Mouse (Mus musculus) neural tube, embryonic 15.5 days (tissue): ENCODE measurements around the gene Fhad1. TPM values are rescaled to one million over a fixed set of nuclear protein-coding genes. Genes with fewer than 3 reads are reported as not detected.

Experiments
- ATAC-seq: fragments of 200-750 bp; cut with Nextera tagmentation; 2 replicates; pipeline ENCODE4 v1.8.0; 2017; ENCODE audit warnings: mild to moderate bottlenecking, moderate TSS enrichment, moderate library complexity; ENCODE audit not compliant: low FRiP score
- H3K27ac ChIP-seq: fragments of 300-500 bp; sonication (generic); replicated peaks from 2 replicates; pipeline ENCODE4 v1.5.1; 2015; ENCODE audit warnings: mild to moderate bottlenecking, inconsistent platforms
- H3K27me3 ChIP-seq: fragments of 300-500 bp; sonication (generic); replicated peaks from 2 replicates; pipeline ENCODE4 v1.6.1; 2015; ENCODE audit warnings: inconsistent platforms
- H3K36me3 ChIP-seq: fragments of 300-500 bp; sonication (generic); 2 replicates; pipeline ENCODE4 v1.6.1; 2015; ENCODE audit warnings: inconsistent platforms
- H3K4me1 ChIP-seq: fragments of 300-500 bp; sonication (generic); 2 replicates; pipeline ENCODE4 v1.6.1; 2015; ENCODE audit warnings: inconsistent platforms
- H3K4me2 ChIP-seq: fragments of 300-500 bp; sonication (generic); 2 replicates; pipeline ENCODE4 v1.6.1; 2015; ENCODE audit warnings: inconsistent platforms, mild to moderate bottlenecking, moderate library complexity
- H3K4me3 ChIP-seq: fragments of 300-500 bp; sonication (generic); replicated peaks from 2 replicates; pipeline ENCODE4 v1.5.1; 2015; ENCODE audit warnings: mild to moderate bottlenecking, inconsistent platforms
- H3K9ac ChIP-seq: fragments of 300-500 bp; sonication (generic); replicated peaks from 2 replicates; pipeline ENCODE4 v1.6.1; 2015; ENCODE audit warnings: mild to moderate bottlenecking, inconsistent platforms
- H3K9me3 ChIP-seq: fragments of 300-500 bp; sonication (generic); replicated peaks from 2 replicates; pipeline ENCODE4 v1.6.1; 2016; ENCODE audit warnings: inconsistent platforms
- WGBS: fragments of 180-500 bp; shearing (Covaris S2); methylation state at CpG from one replicate; pipeline ENCODE4 v1.1.7; 2015; ENCODE audit warnings: mixed read lengths; 5-methylcytosine and 5-hydroxymethylcytosine counted together
- polyA plus RNA-seq: library from polyadenylated mRNA; unstranded; fragments of >200 nt; fragmentation: Nextera tagmentation; extraction: Ambion mirVana; gene quantifications from 2 replicates; pipeline ENCODE4 v1.2.1, GENCODE M21; 2015

Gene Fhad1
- polyA plus RNA-seq, 1 experiment from 2014 or later: 4.5 TPM

DNA sequence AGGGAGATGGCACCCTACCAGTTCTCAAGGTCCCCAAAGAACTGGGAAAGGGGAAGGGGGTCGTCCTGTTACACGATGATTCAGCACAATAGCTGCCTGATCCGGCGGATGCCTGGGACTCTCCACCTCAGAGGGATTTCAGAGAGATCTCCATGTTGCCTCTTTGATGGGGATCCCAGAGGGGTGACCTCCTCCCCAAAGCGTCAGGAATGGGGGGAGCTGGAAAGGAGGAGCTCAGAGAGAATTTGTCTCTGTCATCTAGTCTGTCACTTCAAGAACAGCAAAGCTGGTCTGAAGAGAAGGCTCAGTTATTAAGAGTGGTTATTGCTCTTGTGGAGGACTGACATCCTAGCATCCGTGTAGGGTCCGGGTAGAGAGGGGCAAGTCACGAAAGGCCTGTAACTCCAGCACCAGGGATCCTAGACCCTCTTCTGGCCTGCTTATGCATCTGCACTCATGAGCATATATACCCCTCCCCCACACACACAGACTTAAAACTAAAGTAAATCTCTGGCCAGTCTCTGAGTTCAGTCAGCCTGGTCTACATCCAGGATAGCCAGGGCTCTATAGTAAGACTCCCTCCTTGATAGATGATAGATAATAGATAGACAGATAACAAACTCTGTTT, 139.3 kb downstream of the Fhad1 start:
- 12% methylated on average over 8 of the region's 8 CpGs for WGBS
- peaks cover 43% of the 10 kb centered on the region for H3K4me1 ChIP-seq
- H3K9ac ChIP-seq: peak overlapping the region; percentile 72
- peak overlapping the region; percentile 72 for H3K27ac ChIP-seq
- H3K27me3 ChIP-seq: no peaks in the 10 kb centered on the region
- H3K4me2 ChIP-seq: peak overlapping the region; percentile 75
- H3K36me3 ChIP-seq: no peaks in the 10 kb centered on the region
- H3K4me3 ChIP-seq: peak overlapping the region; percentile 66
- peak; percentile 17; the same call in 1 of the 2 replicates for ATAC-seq
- no peaks in the 10 kb centered on the region for H3K9me3 ChIP-seq

DNA sequence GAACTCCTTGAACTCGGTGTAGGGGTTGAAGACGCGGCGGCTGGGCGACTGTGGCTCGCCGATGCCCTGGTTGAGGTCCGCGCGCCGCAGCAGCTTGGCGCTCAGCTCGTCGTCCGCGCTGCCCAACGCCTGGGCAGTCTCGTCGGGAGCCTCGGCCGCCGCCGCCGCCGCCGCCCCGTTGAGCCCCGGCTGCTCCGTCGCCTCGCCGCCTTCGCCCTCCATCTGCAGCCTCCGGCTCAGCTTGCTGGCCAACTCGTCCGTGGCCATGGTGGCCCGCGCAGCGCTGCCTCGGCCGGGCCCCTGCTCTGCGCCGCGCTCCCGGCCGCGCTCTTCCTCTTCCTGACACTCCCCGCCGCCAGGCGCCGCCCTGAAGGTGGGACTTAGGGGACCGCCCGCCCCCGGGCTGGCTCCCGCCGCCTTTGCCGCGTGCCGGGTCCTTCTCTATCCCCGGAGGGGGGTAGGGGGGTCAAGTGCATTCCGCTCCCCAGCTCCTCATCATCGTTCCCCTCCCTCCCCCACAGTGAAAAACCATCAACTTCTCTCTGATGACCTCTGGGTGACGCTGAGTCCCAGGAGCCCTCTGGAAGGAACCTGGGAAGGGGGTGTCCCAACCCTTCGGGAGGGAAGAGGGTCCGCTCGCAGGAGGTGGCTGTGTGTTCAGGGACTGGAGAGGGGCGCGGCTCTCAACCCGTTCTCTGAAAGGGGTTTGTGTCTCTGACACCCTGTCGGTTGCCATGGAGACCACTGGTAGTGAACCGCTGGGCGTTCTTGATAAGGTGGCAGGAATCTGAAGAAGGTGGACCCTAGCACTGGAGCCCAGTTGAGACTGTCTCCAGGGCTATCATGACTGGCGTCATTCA, 140.1 kb downstream of the Fhad1 start, which contains the start of gene Efhd2:
Efhd2 (minus strand) TSS at position 320 of the 860 bp plus-strand sequence.
- Histone ChIP-seq H3K9me3 (no peaks in the 10 kb centered on the region), H3K9ac (peak within 1 kb of the TSS; percentile 72), H3K4me3 (peak within 1 kb of the TSS; percentile 66), H3K4me2 (peak within 1 kb of the TSS; percentile 75), H3K36me3 (no peaks in the 10 kb centered on the region), H3K27ac (peak within 1 kb of the TSS; percentile 72), H3K4me1 (peaks cover 50% of the 10 kb centered on the region), H3K27me3 (no peaks in the 10 kb centered on the region)
- ATAC-seq: peak; percentile 90
- WGBS: under 1% methylated on average over 59 of the region's 73 CpGs

- H3K9me3 ChIP-seq: no peaks in the 10 kb centered on the region
- H3K9ac ChIP-seq: peak overlapping the region; percentile 72
- peak overlapping the region; percentile 75 for H3K4me2 ChIP-seq
- no peaks in the 10 kb centered on the region for H3K36me3 ChIP-seq
- WGBS: 2% methylated on average over 19 of the region's 19 CpGs
- ATAC-seq: peak; percentile 28
- peak overlapping the region; percentile 72; the same call in 1 of the 2 replicates for H3K27ac ChIP-seq
- H3K4me1 ChIP-seq: peaks cover 56% of the 10 kb centered on the region
- H3K27me3 ChIP-seq: no peaks in the 10 kb centered on the region
- peak overlapping the region; percentile 66 for H3K4me3 ChIP-seq
Measured at GRCm38 (mm10) chr4:141874111-141874600, 140.7 kb downstream of the Fhad1 start.

DNA sequence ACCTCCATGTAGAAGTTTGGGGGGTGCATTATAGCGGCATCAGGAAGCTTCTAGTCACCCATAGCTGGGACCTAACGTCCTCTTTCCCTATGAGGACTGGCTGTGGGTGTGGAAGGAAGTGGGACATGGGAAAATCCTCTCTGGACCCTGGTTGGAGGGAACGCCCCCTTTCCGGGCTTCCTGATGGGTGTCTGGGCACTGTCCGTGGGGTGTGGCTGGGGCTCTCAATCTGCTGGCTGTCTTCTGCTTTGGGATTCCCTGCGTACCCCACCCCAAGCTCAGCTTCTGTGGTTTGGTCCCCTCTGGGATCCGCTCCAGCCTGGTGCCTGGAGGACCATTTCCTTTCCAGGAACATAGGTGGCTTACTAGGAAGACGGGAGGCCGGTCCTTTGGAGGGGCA, 141.9 kb downstream of the Fhad1 start:
- H3K27ac ChIP-seq: peak overlapping the region; percentile 45; the same call in 1 of the 2 replicates
- peaks cover 59% of the 10 kb centered on the region for H3K4me1 ChIP-seq
- peak overlapping the region; percentile 75 for H3K4me2 ChIP-seq

GRCm38 (mm10) chr4:141871909-141872308, 143.0 kb downstream of the Fhad1 start:
- peak overlapping the region; percentile 71 for H3K27ac ChIP-seq
- ATAC-seq: no peak
- no peaks in the 10 kb centered on the region for H3K36me3 ChIP-seq
- peaks cover 69% of the 10 kb centered on the region for H3K4me1 ChIP-seq
- H3K9me3 ChIP-seq: no peaks in the 10 kb centered on the region
- 43% methylated on average over 9 of the region's 9 CpGs for WGBS
- H3K27me3 ChIP-seq: no peaks in the 10 kb centered on the region
- H3K9ac ChIP-seq: peak overlapping the region; percentile 28; the same call in 1 of the 2 replicates
- peak overlapping the region; percentile 66; the same call in 1 of the 2 replicates for H3K4me3 ChIP-seq
- peak overlapping the region; percentile 75 for H3K4me2 ChIP-seq

More for the DNA sequence above, 141.9 kb downstream of the Fhad1 start:
- Histone ChIP-seq H3K4me3 (peak overlapping the region; percentile 66), H3K36me3 (no peaks in the 10 kb centered on the region), H3K9me3 (no peaks in the 10 kb centered on the region), H3K27me3 (no peaks in the 10 kb centered on the region), H3K9ac (peak overlapping the region; percentile 72)
- WGBS: 87% methylated on average over 9 of the region's 9 CpGs
- ATAC-seq: no peak

- Histone ChIP-seq H3K36me3 (no peaks in the 10 kb centered on the region), H3K4me3 (0 out of 2 replicates have a peak overlapping the region, but pooled peaks have one; percentile 66), H3K4me1 (peaks cover 75% of the 10 kb centered on the region), H3K9ac (no peak overlapping the region), H3K27ac (peak overlapping the region; percentile 71; the same call in 1 of the 2 replicates), H3K9me3 (no peaks in the 10 kb centered on the region), H3K4me2 (peak overlapping the region; percentile 75), H3K27me3 (no peaks in the 10 kb centered on the region)
- ATAC-seq: no peak
- WGBS: 86% methylated on average over 3 of the region's 3 CpGs
Measured at GRCm38 (mm10) chr4:141871333-141871725, 143.6 kb downstream of the Fhad1 start.

GRCm38 (mm10) chr4:141870666-141871332, 144.1 kb downstream of the Fhad1 start:
- no peak for ATAC-seq
- H3K4me1 ChIP-seq: peaks cover 75% of the 10 kb centered on the region

GRCm38 (mm10) chr4:141869436-141870215, 145.3 kb downstream of the Fhad1 start:
- H3K27ac ChIP-seq: no peak overlapping the region

More at GRCm38 (mm10) chr4:141870666-141871332, 144.1 kb downstream of the Fhad1 start:
- Histone ChIP-seq H3K9me3 (no peaks in the 10 kb centered on the region), H3K4me2 (peak overlapping the region; percentile 75), H3K36me3 (no peaks in the 10 kb centered on the region), H3K9ac (no peak overlapping the region), H3K27me3 (no peaks in the 10 kb centered on the region), H3K27ac (0 out of 2 replicates have a peak overlapping the region, but pooled peaks have one; percentile 6), H3K4me3 (no peak overlapping the region)
- 61% methylated on average over 11 of the region's 11 CpGs for WGBS

GRCm38 (mm10) chr4:141868051-141868450, 146.8 kb downstream of the Fhad1 start:
- Histone ChIP-seq H3K4me1 (peaks cover 61% of the 10 kb centered on the region), H3K36me3 (0 out of 2 replicates have a peak, but pooled peaks cover 3% of the 10 kb centered on the region), H3K27me3 (no peaks in the 10 kb centered on the region), H3K9me3 (no peaks in the 10 kb centered on the region), H3K27ac (peak overlapping the region; percentile 75), H3K4me2 (no peak overlapping the region), H3K9ac (no peak overlapping the region), H3K4me3 (no peak overlapping the region)
- no peak for ATAC-seq
- 68% methylated on average over 10 of the region's 10 CpGs for WGBS

More at GRCm38 (mm10) chr4:141869436-141870215, 145.3 kb downstream of the Fhad1 start:
- peaks cover 71% of the 10 kb centered on the region for H3K4me1 ChIP-seq
- H3K27me3 ChIP-seq: no peaks in the 10 kb centered on the region
- H3K36me3 ChIP-seq: no peaks in the 10 kb centered on the region
- no peak overlapping the region for H3K4me2 ChIP-seq
- 82% methylated on average over 5 of the region's 5 CpGs for WGBS
- no peak for ATAC-seq
- H3K9ac ChIP-seq: no peak overlapping the region
- H3K9me3 ChIP-seq: no peaks in the 10 kb centered on the region
- no peak overlapping the region for H3K4me3 ChIP-seq

- Histone ChIP-seq H3K4me2 (peak overlapping the region; percentile 13; the same call in 1 of the 2 replicates), H3K9me3 (no peaks in the 10 kb centered on the region), H3K9ac (no peak overlapping the region), H3K27ac (peak overlapping the region; percentile 75), H3K4me3 (no peak overlapping the region), H3K27me3 (no peaks in the 10 kb centered on the region), H3K4me1 (peaks cover 55% of the 10 kb centered on the region), H3K36me3 (0 out of 2 replicates have a peak, but pooled peaks cover 3% of the 10 kb centered on the region)
- WGBS: 12% methylated on average over 4 of the region's 4 CpGs
- peak; percentile 37 for ATAC-seq
Measured at GRCm38 (mm10) chr4:141867498-141867897, 147.4 kb downstream of the Fhad1 start.
